Mouse (Mus musculus) heart, postnatal 0 days (tissue): Measurements from ENCODE around the gene Inpp5d.

Experiments
- CTCF ChIP-seq: IDR thresholded peaks from 2 replicates; pipeline ENCODE4 v1.5.1; 2016; ENCODE audit warnings: antibody characterized with exemption, control low read depth, low read depth
- EP300 ChIP-seq: IDR thresholded peaks from 2 replicates; pipeline ENCODE4 v1.6.1; 2016; ENCODE audit warnings: antibody characterized with exemption, low read depth

DNA sequence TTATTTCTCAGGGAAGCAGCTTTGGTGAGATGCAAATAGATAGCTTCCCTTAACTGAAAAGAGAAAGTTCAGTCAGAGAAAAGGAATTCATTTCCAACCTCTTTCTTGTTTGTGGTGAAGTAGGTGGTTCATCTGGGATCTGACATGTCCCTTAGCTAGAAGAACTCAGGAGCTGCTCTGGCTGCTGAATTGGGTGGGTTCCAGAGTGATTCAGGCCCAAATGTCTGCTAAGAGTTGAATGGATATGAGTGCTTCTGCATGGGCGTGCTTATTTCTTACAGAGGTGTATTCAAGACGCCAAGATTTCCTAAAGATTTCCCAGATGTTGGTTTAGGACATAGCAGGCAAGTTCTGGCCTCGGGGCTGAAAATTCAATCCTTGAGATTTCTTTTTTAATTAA lies 114.0 kb downstream of the Inpp5d start:
- TF ChIP-seq CTCF (no peak), EP300 (no peak)
